In the genomic region with DNA sequence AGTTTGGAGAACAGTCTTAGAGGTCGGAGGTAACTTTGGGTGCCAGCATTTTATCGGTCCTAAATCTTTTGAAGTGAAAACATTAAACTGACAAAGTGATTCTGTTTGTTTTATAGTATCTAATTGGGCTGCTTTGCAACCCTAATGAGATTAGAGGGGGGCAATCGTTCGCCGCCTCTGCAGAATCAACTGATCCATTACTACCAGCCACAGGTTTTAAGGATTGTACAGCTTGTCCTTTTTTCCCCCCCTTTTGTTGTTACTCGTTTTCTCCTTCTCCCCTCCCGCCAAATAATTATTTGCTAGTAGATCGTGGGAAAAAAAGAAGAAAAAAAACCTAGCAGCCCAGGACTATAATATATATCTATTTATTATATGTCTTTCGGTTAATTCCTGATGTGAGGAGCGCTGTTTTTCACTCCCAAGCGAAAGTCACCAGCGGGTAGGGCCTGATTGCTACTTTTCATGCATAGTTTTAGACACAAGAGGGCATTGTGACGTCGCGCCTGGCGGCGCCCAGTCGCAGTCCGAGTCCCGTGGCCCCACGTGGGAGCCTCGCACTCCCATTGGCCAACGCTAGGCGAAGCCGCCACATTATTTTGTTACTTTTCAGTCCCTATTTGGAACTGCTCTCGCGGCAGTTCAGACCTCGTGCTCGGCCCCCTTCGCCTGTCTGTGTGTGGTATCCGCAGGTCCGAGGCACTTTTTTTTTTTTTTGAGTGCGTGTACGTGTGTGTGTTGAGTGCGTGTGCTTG, we compare ENCODE assay signal across 8 mouse cellular contexts. TPM values are rescaled to one million over a fixed set of nuclear protein-coding genes. Genes with fewer than 3 reads are reported as not detected.
DNase-seq lines count a peak whose midpoint lies in the region; ATAC-seq lines count a peak whose summit lies in the region.

A gene (plus strand): TSS at position 612 of the 755 bp plus-strand sequence.

- no peaks in the 10 kb centered on the region for H3K9me3 ChIP-seq in hindbrain, embryonic 11.5 days (ENCODE audit: control insufficient read depth, low read length)

- DNase-seq in Muller cell, postnatal 12 days (ENCODE audit: inconsistent ontology term): peak; percentile 99
- peak; percentile 99 for DNase-seq in cerebellum, adult 9-11 months
- DNase-seq in frontal cortex, adult 2 months (ENCODE audit: extremely low spot score in 1 of 2, low spot score in 1 of 2): peak; percentile 98 to 99
- DNase-seq in hindbrain, embryonic 11.5 days (ENCODE audit: low spot score): peak; percentile 99
- peak; percentile 98 to 99 for DNase-seq in layer of hippocampus, postnatal 10 days (ENCODE audit: low spot score in 2 of 2)
- DNase-seq in lung, postnatal 10 days: peak; percentile 99
- peak; percentile 98 for DNase-seq in ovary, postnatal 36 days (ENCODE audit: low spot score)
- peak; percentile 98 for DNase-seq in thymus, postnatal 25 days

- peak within 1 kb of the TSS; percentile 98 for H3K4me3 ChIP-seq in hindbrain, embryonic 11.5 days (ENCODE audit: low read depth, low read length)

- peak; percentile 59 for ATAC-seq in hindbrain, embryonic 11.5 days (ENCODE audit: low FRiP score)

- peaks cover 24% of the 10 kb centered on the region for H3K4me1 ChIP-seq in hindbrain, embryonic 11.5 days (replicated peaks; ENCODE audit: control insufficient read depth, insufficient read depth, low read length)

- H3K36me3 ChIP-seq in hindbrain, embryonic 11.5 days (ENCODE audit: control insufficient read depth, insufficient read depth, low read length): no peaks in the 10 kb centered on the region

- H3K4me2 ChIP-seq in hindbrain, embryonic 11.5 days (replicated peaks; ENCODE audit: low read depth, low read length): peak within 1 kb of the TSS; percentile 55

- no peaks in the 10 kb centered on the region for H3K27me3 ChIP-seq in hindbrain, embryonic 11.5 days (ENCODE audit: control insufficient read depth, insufficient read depth, low read length)

- H3K27ac ChIP-seq in hindbrain, embryonic 11.5 days (ENCODE audit: low read depth, low read length): peak within 1 kb of the TSS; percentile 93

- under 1% methylated on average over 34 of the region's 35 CpGs for WGBS in hindbrain, embryonic 11.5 days

- peak within 1 kb of the TSS; percentile 100 for H3K9ac ChIP-seq in hindbrain, embryonic 11.5 days (ENCODE audit: low read depth, low read length)

RNA-seq across cellular contexts. Expression of the gene that starts here (rescaled TPM):
- polyA plus RNA-seq in frontal cortex, adult 2 months (2012; rRNA removed): 48.1 and 53.7 TPM in 2 replicates
- 33.7 and 36.7 TPM in 2 replicates for polyA plus RNA-seq in hindbrain, embryonic 11.5 days (2014; fragmentation: Nextera tagmentation; extraction: Ambion mirVana)
- total RNA-seq in layer of hippocampus, postnatal 10 days (2021): 10 to 100 TPM; 63.2 to 72.5 TPM

Comparison
In these comparisons a context has a peak if more than half of its experiments do, and no peak if none do; other contexts are left out.
1. Peak in every context shown above with its lines: DNase-seq, ATAC-seq, H3K4me3 ChIP-seq and H3K27ac ChIP-seq.